In the genomic region with DNA sequence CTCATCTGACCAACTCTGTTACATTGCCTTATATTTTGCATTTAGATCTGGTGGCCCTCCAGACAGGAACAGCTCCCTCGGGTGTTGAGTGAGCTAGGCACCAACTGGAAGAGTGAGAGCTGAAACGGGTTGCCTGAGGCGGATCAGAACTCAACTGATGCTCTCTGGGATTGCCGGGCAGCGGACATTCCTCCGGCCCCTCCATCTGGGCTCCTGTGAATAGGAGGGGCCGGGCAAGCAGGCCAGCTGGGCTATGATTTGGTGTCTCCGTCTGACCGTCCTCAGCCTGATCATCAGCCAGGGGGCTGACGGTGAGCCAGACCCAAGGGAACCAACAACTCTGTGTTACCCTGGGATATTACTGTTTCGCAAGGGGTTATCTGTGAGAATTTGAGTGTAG, we compare ENCODE assay signal across 12 mouse cellular contexts. TPM values are rescaled to one million over a fixed set of nuclear protein-coding genes. Genes with fewer than 3 reads are reported as not detected.
DNase-seq lines count a peak whose midpoint lies in the region; ATAC-seq and TF ChIP-seq lines count a peak whose summit lies in the region.
"Had no signal": no experiment of that assay in that cellular context is flagged by ENCODE, and none has a peak within 500 bp of the region (broad histone marks: within the 10 kb centered on the region; RNA-seq: fewer than 3 reads in every experiment).

No protein-coding gene starts in this region.

- peak overlapping the region; percentile 69 for H3K4me3 ChIP-seq in embryonic facial prominence, embryonic 13.5 days
- H3K4me3 ChIP-seq in forebrain, embryonic 14.5 days (ENCODE audit: low read depth, low read length) = peak overlapping the region; percentile 73
- H3K4me3 ChIP-seq in limb, embryonic 11.5 days (ENCODE audit: low read depth, low read length) = no peak overlapping the region
- peak overlapping the region; percentile 59 for H3K4me3 ChIP-seq in neural tube, embryonic 14.5 days (ENCODE audit: low read depth, low read length)
- H3K4me3 ChIP-seq in cerebellum, adult 2 months (replicated peaks; ENCODE audit: insufficient read depth, low read depth, low read length) = no peak overlapping the region
- H3K4me3 ChIP-seq: megakaryocyte, embryonic 14.5 days had no signal

- DNase-seq in forebrain, embryonic 14.5 days (ENCODE audit: low spot score) = no peak
- no peak for DNase-seq in limb, embryonic 11.5 days (ENCODE audit: low spot score)
- DNase-seq in urinary bladder, postnatal 4 days (ENCODE audit: low spot score in 2 of 2) = no peak
- no peak for DNase-seq in cerebellum, adult 2 months
- DNase-seq: embryo, embryonic 11 days; kidney, adult 2 months; liver; right cerebral cortex, adult 18-20 months had no signal

- no peak for ATAC-seq in embryonic facial prominence, embryonic 13.5 days (ENCODE audit: insufficient number of reproducible peaks, insufficient read depth, low FRiP score, low TSS enrichment, low read depth)
- ATAC-seq in forebrain, embryonic 14.5 days = no peak
- no peak for ATAC-seq in limb, embryonic 11.5 days (ENCODE audit: insufficient number of reproducible peaks, low FRiP score, low TSS enrichment, low read depth)
- ATAC-seq in neural tube, embryonic 14.5 days (ENCODE audit: low read depth) = no peak
- ATAC-seq in inflammation-experienced regulatory T-cells, adult 6 months = no peak

- H3K9me3 ChIP-seq in embryonic facial prominence, embryonic 13.5 days = no peaks in the 10 kb centered on the region
- no peaks in the 10 kb centered on the region for H3K9me3 ChIP-seq in forebrain, embryonic 14.5 days (replicated peaks; ENCODE audit: control insufficient read depth, low read length)
- H3K9me3 ChIP-seq in limb, embryonic 11.5 days (ENCODE audit: control insufficient read depth, low read length) = no peaks in the 10 kb centered on the region
- no peaks in the 10 kb centered on the region for H3K9me3 ChIP-seq in neural tube, embryonic 14.5 days (ENCODE audit: control insufficient read depth, low read length)
- H3K9me3 ChIP-seq: megakaryocyte, embryonic 14.5 days had no signal

- H3K4me2 ChIP-seq in embryonic facial prominence, embryonic 13.5 days = peak overlapping the region; percentile 77
- H3K4me2 ChIP-seq in forebrain, embryonic 14.5 days (ENCODE audit: low read length) = peak overlapping the region; percentile 82
- H3K4me2 ChIP-seq in limb, embryonic 11.5 days (ENCODE audit: low read depth, severe bottlenecking) = peak overlapping the region; percentile 79
- H3K4me2 ChIP-seq in neural tube, embryonic 14.5 days (ENCODE audit: low read depth, low read length) = peak overlapping the region; percentile 84

- no peak for TF ChIP-seq CTCF in cerebellum, adult 2 months (IDR thresholded peaks at IDR 0.05; ENCODE audit: borderline replicate concordance, insufficient read depth, low read depth, low read length)

- H3K27me3 ChIP-seq in embryonic facial prominence, embryonic 13.5 days = no peaks in the 10 kb centered on the region
- no peaks in the 10 kb centered on the region for H3K27me3 ChIP-seq in forebrain, embryonic 14.5 days (replicated peaks; ENCODE audit: control insufficient read depth, insufficient read depth, low read length)
- no peaks in the 10 kb centered on the region for H3K27me3 ChIP-seq in limb, embryonic 11.5 days (ENCODE audit: control insufficient read depth, insufficient read depth, low read length)
- H3K27me3 ChIP-seq in neural tube, embryonic 14.5 days (ENCODE audit: control insufficient read depth, insufficient read depth, low read length) = no peaks in the 10 kb centered on the region
- H3K27me3 ChIP-seq in cerebellum, adult 2 months (ENCODE audit: control insufficient read depth, insufficient read depth, low read length) = no peaks in the 10 kb centered on the region

- peak overlapping the region; percentile 78 for H3K9ac ChIP-seq in embryonic facial prominence, embryonic 13.5 days
- H3K9ac ChIP-seq in forebrain, embryonic 14.5 days (ENCODE audit: low read length) = peak overlapping the region; percentile 79
- H3K9ac ChIP-seq in limb, embryonic 11.5 days (ENCODE audit: low read length) = peak overlapping the region; percentile 37; the same call in 1 of the 2 replicates
- H3K9ac ChIP-seq in neural tube, embryonic 14.5 days (replicated peaks; ENCODE audit: low read depth, low read length) = peak overlapping the region; percentile 35; the same call in 1 of the 2 replicates

- 36% methylated on average over 11 of the region's 11 CpGs for WGBS in embryonic facial prominence, embryonic 13.5 days
- WGBS in forebrain, embryonic 14.5 days = 29% methylated on average over 11 of the region's 11 CpGs
- WGBS in limb, embryonic 11.5 days = 63% methylated on average over 11 of the region's 11 CpGs
- 20% methylated on average over 11 of the region's 11 CpGs for WGBS in neural tube, embryonic 14.5 days
- 44% methylated on average over 11 of the region's 11 CpGs for WGBS in cerebellum, adult 2 months

- H3K27ac ChIP-seq in embryonic facial prominence, embryonic 13.5 days = no peak overlapping the region
- H3K27ac ChIP-seq in forebrain, embryonic 14.5 days (ENCODE audit: low read depth, low read length) = no peak overlapping the region
- H3K27ac ChIP-seq in limb, embryonic 11.5 days (replicated peaks; ENCODE audit: low read depth, low read length) = no peak overlapping the region
- no peak overlapping the region for H3K27ac ChIP-seq in neural tube, embryonic 14.5 days (ENCODE audit: low read depth, low read length)
- no peak overlapping the region for H3K27ac ChIP-seq in cerebellum, adult 2 months (ENCODE audit: insufficient read depth, low read length)

- peaks cover 59% of the 10 kb centered on the region for H3K4me1 ChIP-seq in embryonic facial prominence, embryonic 13.5 days
- peaks cover 48% of the 10 kb centered on the region for H3K4me1 ChIP-seq in forebrain, embryonic 14.5 days (ENCODE audit: control insufficient read depth, insufficient read depth, low read length)
- peaks cover 38% of the 10 kb centered on the region for H3K4me1 ChIP-seq in limb, embryonic 11.5 days (ENCODE audit: control insufficient read depth, insufficient read depth, low read length)
- peaks cover 40% of the 10 kb centered on the region for H3K4me1 ChIP-seq in neural tube, embryonic 14.5 days (ENCODE audit: control insufficient read depth, insufficient read depth, low read length)
- no peaks in the 10 kb centered on the region for H3K4me1 ChIP-seq in cerebellum, adult 2 months (ENCODE audit: control insufficient read depth, insufficient read depth, low read length)

- TF ChIP-seq POLR2A in cerebellum, adult 2 months (IDR thresholded peaks at IDR 0.05; ENCODE audit: borderline replicate concordance, insufficient read depth, low read length) = no peak

- H3K36me3 ChIP-seq in embryonic facial prominence, embryonic 13.5 days = peaks cover 12% of the 10 kb centered on the region; the same call in 1 of the 2 replicates
- peaks cover 28% of the 10 kb centered on the region for H3K36me3 ChIP-seq in forebrain, embryonic 14.5 days (ENCODE audit: control insufficient read depth, insufficient read depth, low read length)
- no peaks in the 10 kb centered on the region for H3K36me3 ChIP-seq in limb, embryonic 11.5 days (ENCODE audit: control insufficient read depth, insufficient read depth, low read length)
- H3K36me3 ChIP-seq in neural tube, embryonic 14.5 days (ENCODE audit: control insufficient read depth, insufficient read depth, low read length) = no peaks in the 10 kb centered on the region

RNA-seq across cellular contexts. Expression of gene Igsf9, which starts 2.6 kb away (rescaled TPM):
- 75.6 and 83.2 TPM in 2 replicates for polyA plus RNA-seq in embryonic facial prominence, embryonic 13.5 days (2015; fragmentation: Nextera tagmentation; extraction: Ambion mirVana)
- polyA plus RNA-seq in forebrain, embryonic 14.5 days (2014; fragmentation: Nextera tagmentation; extraction: Ambion mirVana) = 23.5 and 37.8 TPM in 2 replicates
- polyA plus RNA-seq in limb, embryonic 11.5 days (2014; fragmentation: Nextera tagmentation; extraction: Ambion mirVana) = 52.7 and 53.1 TPM in 2 replicates
- 29.6 and 32.4 TPM in 2 replicates for polyA plus RNA-seq in neural tube, embryonic 14.5 days (2014; fragmentation: Nextera tagmentation; extraction: Ambion mirVana)
- polyA plus RNA-seq in inflammation-experienced regulatory T-cells, adult 6 months (2017; shearing (Covaris generic)) = 1 to 10 TPM in 1 of 3 experiments, under 1 TPM in 1, not detected in 1; 0.50 to 1.4 TPM
- polyA plus RNA-seq in cerebellum, adult 2 months (2012; rRNA removed) = 1.9 and 2.2 TPM in 2 replicates

RNA-seq across cellular contexts. Expression of gene Slamf9, which starts 9.1 kb away (rescaled TPM):
- 0.47 TPM in 1 of 2 replicates, not detected in the other for polyA plus RNA-seq in embryonic facial prominence, embryonic 13.5 days (2015; fragmentation: Nextera tagmentation; extraction: Ambion mirVana)
- 0.16 and 0.34 TPM in 2 replicates for polyA plus RNA-seq in forebrain, embryonic 14.5 days (2014; fragmentation: Nextera tagmentation; extraction: Ambion mirVana)
- 0.25 TPM in 1 of 2 replicates, not detected in the other for polyA plus RNA-seq in limb, embryonic 11.5 days (2014; fragmentation: Nextera tagmentation; extraction: Ambion mirVana)
- 0.21 and 0.31 TPM in 2 replicates for polyA plus RNA-seq in neural tube, embryonic 14.5 days (2014; fragmentation: Nextera tagmentation; extraction: Ambion mirVana)
- polyA plus RNA-seq in inflammation-experienced regulatory T-cells, adult 6 months (2017; shearing (Covaris generic)) = under 1 TPM in 2 of 3 experiments, not detected in 1; 0.36 to 0.61 TPM
- 0.74 and 0.87 TPM in 2 replicates for polyA plus RNA-seq in cerebellum, adult 2 months (2012; rRNA removed)

RNA-seq across cellular contexts. Expression of gene Tagln2, which starts 15.6 kb away (rescaled TPM):
- 133 and 135 TPM in 2 replicates for polyA plus RNA-seq in embryonic facial prominence, embryonic 13.5 days (2015; fragmentation: Nextera tagmentation; extraction: Ambion mirVana)
- polyA plus RNA-seq in forebrain, embryonic 14.5 days (2014; fragmentation: Nextera tagmentation; extraction: Ambion mirVana) = 40.4 and 53.3 TPM in 2 replicates
- 53.6 and 56.0 TPM in 2 replicates for polyA plus RNA-seq in limb, embryonic 11.5 days (2014; fragmentation: Nextera tagmentation; extraction: Ambion mirVana)
- polyA plus RNA-seq in neural tube, embryonic 14.5 days (2014; fragmentation: Nextera tagmentation; extraction: Ambion mirVana) = 56.9 and 107 TPM in 2 replicates
- 100 to 1,000 TPM; 260 to 650 (median 280) TPM for polyA plus RNA-seq in inflammation-experienced regulatory T-cells, adult 6 months (2017; shearing (Covaris generic))
- polyA plus RNA-seq in cerebellum, adult 2 months (2012; rRNA removed) = 12.9 and 13.0 TPM in 2 replicates

RNA-seq across cellular contexts. Expression of gene Cfap45, which starts 36.4 kb away (rescaled TPM):
- 2.0 and 2.3 TPM in 2 replicates for polyA plus RNA-seq in embryonic facial prominence, embryonic 13.5 days (2015; fragmentation: Nextera tagmentation; extraction: Ambion mirVana)
- 2.4 and 3.3 TPM in 2 replicates for polyA plus RNA-seq in forebrain, embryonic 14.5 days (2014; fragmentation: Nextera tagmentation; extraction: Ambion mirVana)
- 0.68 and 1.3 TPM in 2 replicates for polyA plus RNA-seq in limb, embryonic 11.5 days (2014; fragmentation: Nextera tagmentation; extraction: Ambion mirVana)
- polyA plus RNA-seq in neural tube, embryonic 14.5 days (2014; fragmentation: Nextera tagmentation; extraction: Ambion mirVana) = 3.1 and 3.5 TPM in 2 replicates
- polyA plus RNA-seq in inflammation-experienced regulatory T-cells, adult 6 months (2017; shearing (Covaris generic)) = 1 to 10 TPM in 2 of 3 experiments, under 1 TPM in 1; 0.43 to 1.5 (median 1.2) TPM
- polyA plus RNA-seq in cerebellum, adult 2 months (2012; rRNA removed) = 1.00 and 1.0 TPM in 2 replicates

Comparison
In these comparisons a context has a peak if more than half of its experiments do, and no peak if none do; other contexts are left out.
1. H3K4me3 ChIP-seq: peak in embryonic facial prominence, embryonic 13.5 days (single experiment), forebrain, embryonic 14.5 days (single experiment) and neural tube, embryonic 14.5 days (single experiment); none in limb, embryonic 11.5 days (single experiment) and cerebellum, adult 2 months (single experiment).
2. Peak in every context shown above with its lines, with median percentiles within 50 percentile points of each other: H3K4me2 ChIP-seq and H3K9ac ChIP-seq.